Mouse (Mus musculus): ENCODE measurements around the gene Lta. TPM values are rescaled to one million over a fixed set of nuclear protein-coding genes. Genes with fewer than 3 reads are reported as not detected.

Lta gene
- not detected in 2 replicates for polyA plus RNA-seq (2016; fragmentation: Nextera tagmentation; extraction: Ambion mirVana)

- no peak within 1 kb of the TSS for H3K4me3 ChIP-seq
- peak within 1 kb of the TSS; percentile 13; the same call in 1 of the 2 replicates for H3K9ac ChIP-seq
- ATAC-seq (ENCODE audit: insufficient number of reproducible peaks, low FRiP score) = no peak
- H3K9me3 ChIP-seq (replicated peaks) = no peaks in the 10 kb centered on the region
- H3K27me3 ChIP-seq (replicated peaks) = peaks cover 57% of the 10 kb centered on the region
- H3K4me2 ChIP-seq = peak within 1 kb of the TSS; percentile 9; the same call in 1 of the 2 replicates
- 21% methylated on average over 20 of the region's 20 CpGs for WGBS
- H3K36me3 ChIP-seq = no peaks in the 10 kb centered on the region
- no peak within 1 kb of the TSS for H3K27ac ChIP-seq (ENCODE audit: poor library complexity, severe bottlenecking)
- 0 out of 2 replicates have a peak, but pooled peaks cover 6% of the 10 kb centered on the region for H3K4me1 ChIP-seq (replicated peaks)
Measured at GRCm38 (mm10) chr17:35204494-35205379, at the start of gene Lta. Gene Lta (minus strand): TSS chr17:35205351.

GRCm38 (mm10) chr17:35254241-35255098, 49.3 kb upstream of the Lta start:
- 59% methylated on average over 11 of the region's 11 CpGs for WGBS
- H3K4me1 ChIP-seq (replicated peaks) = 0 out of 2 replicates have a peak, but pooled peaks cover 3% of the 10 kb centered on the region
- no peaks in the 10 kb centered on the region for H3K9me3 ChIP-seq (replicated peaks)
- H3K27ac ChIP-seq (ENCODE audit: poor library complexity, severe bottlenecking) = no peak overlapping the region
- peaks cover 3% of the 10 kb centered on the region; the same call in 1 of the 2 replicates for H3K27me3 ChIP-seq (replicated peaks)
- peaks cover 48% of the 10 kb centered on the region for H3K36me3 ChIP-seq
- H3K9ac ChIP-seq = no peak overlapping the region
- H3K4me2 ChIP-seq = no peak overlapping the region
- ATAC-seq (ENCODE audit: insufficient number of reproducible peaks, low FRiP score) = no peak
- H3K4me3 ChIP-seq = no peak overlapping the region

- Histone ChIP-seq H3K4me3 (no peak overlapping the region), H3K9ac (no peak overlapping the region), H3K4me1 (replicated peaks) (0 out of 2 replicates have a peak, but pooled peaks cover 3% of the 10 kb centered on the region), H3K4me2 (no peak overlapping the region), H3K9me3 (replicated peaks) (no peaks in the 10 kb centered on the region), H3K36me3 (peaks cover 58% of the 10 kb centered on the region), H3K27me3 (replicated peaks) (0 out of 2 replicates have a peak, but pooled peaks cover 3% of the 10 kb centered on the region), H3K27ac (ENCODE audit: poor library complexity, severe bottlenecking) (no peak overlapping the region)
- no peak for ATAC-seq (ENCODE audit: insufficient number of reproducible peaks, low FRiP score)
- WGBS = 89% methylated on average over 32 of the region's 32 CpGs
Measured at GRCm38 (mm10) chr17:35253293-35254093, 48.3 kb upstream of the Lta start.

GRCm38 (mm10) chr17:35252619-35253292, 47.6 kb upstream of the Lta start:
- no peak overlapping the region for H3K27ac ChIP-seq (ENCODE audit: poor library complexity, severe bottlenecking)
- H3K4me2 ChIP-seq = no peak overlapping the region
- H3K4me3 ChIP-seq = no peak overlapping the region
- H3K36me3 ChIP-seq = peaks cover 64% of the 10 kb centered on the region
- no peaks in the 10 kb centered on the region for H3K9me3 ChIP-seq (replicated peaks)
- H3K27me3 ChIP-seq (replicated peaks) = 0 out of 2 replicates have a peak, but pooled peaks cover 3% of the 10 kb centered on the region
- no peak for ATAC-seq (ENCODE audit: insufficient number of reproducible peaks, low FRiP score)
- 0 out of 2 replicates have a peak, but pooled peaks cover under 1% of the 10 kb centered on the region for H3K4me1 ChIP-seq (replicated peaks)
- no peak overlapping the region for H3K9ac ChIP-seq
- WGBS = 82% methylated on average over 18 of the region's 18 CpGs

- Histone ChIP-seq H3K36me3 (peaks cover 72% of the 10 kb centered on the region), H3K9me3 (replicated peaks) (no peaks in the 10 kb centered on the region), H3K4me1 (replicated peaks) (no peaks in the 10 kb centered on the region), H3K27ac (ENCODE audit: poor library complexity, severe bottlenecking) (no peak overlapping the region), H3K4me3 (no peak overlapping the region), H3K9ac (no peak overlapping the region), H3K27me3 (replicated peaks) (no peaks in the 10 kb centered on the region), H3K4me2 (no peak overlapping the region)
- ATAC-seq (ENCODE audit: insufficient number of reproducible peaks, low FRiP score) = no peak
- whole genome bisulfite sequencing = 79% methylated on average over 5 of the region's 5 CpGs
Measured at GRCm38 (mm10) chr17:35251981-35252380, 46.8 kb upstream of the Lta start.

GRCm38 (mm10) chr17:35251162-35251719, 46.1 kb upstream of the Lta start:
- Histone ChIP-seq H3K9me3 (replicated peaks) (no peaks in the 10 kb centered on the region), H3K4me1 (replicated peaks) (peaks cover 3% of the 10 kb centered on the region), H3K27me3 (replicated peaks) (no peaks in the 10 kb centered on the region), H3K36me3 (peaks cover 79% of the 10 kb centered on the region), H3K4me2 (no peak overlapping the region), H3K27ac (ENCODE audit: poor library complexity, severe bottlenecking) (no peak overlapping the region), H3K9ac (no peak overlapping the region), H3K4me3 (no peak overlapping the region)
- ATAC-seq (ENCODE audit: insufficient number of reproducible peaks, low FRiP score) = no peak
- WGBS = 80% methylated on average over 15 of the region's 15 CpGs

GRCm38 (mm10) chr17:35250348-35251120, 45.4 kb upstream of the Lta start:
- H3K9ac ChIP-seq = no peak overlapping the region
- WGBS = 87% methylated on average over 3 of the region's 3 CpGs
- H3K4me1 ChIP-seq (replicated peaks) = peaks cover 10% of the 10 kb centered on the region
- no peak overlapping the region for H3K4me3 ChIP-seq
- no peak for ATAC-seq (ENCODE audit: insufficient number of reproducible peaks, low FRiP score)
- H3K27ac ChIP-seq (ENCODE audit: poor library complexity, severe bottlenecking) = no peak overlapping the region
- no peak overlapping the region for H3K4me2 ChIP-seq
- H3K9me3 ChIP-seq (replicated peaks) = no peaks in the 10 kb centered on the region
- H3K36me3 ChIP-seq = peaks cover 86% of the 10 kb centered on the region
- no peaks in the 10 kb centered on the region for H3K27me3 ChIP-seq (replicated peaks)

- Histone ChIP-seq H3K4me2 (no peak overlapping the region), H3K36me3 (peaks cover 96% of the 10 kb centered on the region), H3K4me1 (replicated peaks) (peaks cover 19% of the 10 kb centered on the region), H3K9ac (no peak overlapping the region), H3K9me3 (replicated peaks) (no peaks in the 10 kb centered on the region), H3K27me3 (replicated peaks) (no peaks in the 10 kb centered on the region), H3K4me3 (no peak overlapping the region), H3K27ac (ENCODE audit: poor library complexity, severe bottlenecking) (no peak overlapping the region)
- ATAC-seq (ENCODE audit: insufficient number of reproducible peaks, low FRiP score) = no peak
- 94% methylated on average over 19 of the region's 19 CpGs for WGBS
Measured at GRCm38 (mm10) chr17:35249451-35250197, 44.5 kb upstream of the Lta start.

GRCm38 (mm10) chr17:35248986-35249385, 43.8 kb upstream of the Lta start:
- H3K36me3 ChIP-seq = peaks cover 98% of the 10 kb centered on the region
- WGBS = 93% methylated on average over 14 of the region's 14 CpGs

More at GRCm38 (mm10) chr17:35248986-35249385, 43.8 kb upstream of the Lta start:
- no peak overlapping the region for H3K9ac ChIP-seq
- no peaks in the 10 kb centered on the region for H3K9me3 ChIP-seq (replicated peaks)
- no peak overlapping the region for H3K4me2 ChIP-seq
- H3K4me1 ChIP-seq (replicated peaks) = peaks cover 25% of the 10 kb centered on the region
- ATAC-seq (ENCODE audit: insufficient number of reproducible peaks, low FRiP score) = no peak
- no peaks in the 10 kb centered on the region for H3K27me3 ChIP-seq (replicated peaks)
- no peak overlapping the region for H3K27ac ChIP-seq (ENCODE audit: poor library complexity, severe bottlenecking)
- no peak overlapping the region for H3K4me3 ChIP-seq

Measured in heart, embryonic 12.5 days (tissue).